In genomic region chr13:64162626-64163025, GRCm38 (mm10) we compare ENCODE assay signal across 8 mouse cellular contexts. TPM values are rescaled to one million over a fixed set of nuclear protein-coding genes. Genes with fewer than 3 reads are reported as not detected.
DNase-seq lines count a peak whose midpoint lies in the region; ATAC-seq lines count a peak whose summit lies in the region.

No protein-coding gene starts in this region.

- WGBS in heart, embryonic 14.5 days = 5% methylated on average over 14 of the region's 14 CpGs
- WGBS in limb, embryonic 10.5 days = under 1% methylated on average over 14 of the region's 14 CpGs

- intact Hi-C loops in left cerebral cortex, postnatal 25 days (cut with DNase I) = loop anchor here (5.0 kb wide), 2 partner anchors 145 to 595 kb away; no protein-coding TSS in a partner anchor

- ATAC-seq in heart, embryonic 14.5 days (ENCODE audit: insufficient number of reproducible peaks, insufficient read depth, low FRiP score, low read depth) = no peak

- H3K9ac ChIP-seq in heart, embryonic 14.5 days (ENCODE audit: low read length) = peak overlapping the region; percentile 82

- H3K27ac ChIP-seq in brown adipose tissue, adult 24 weeks (replicated peaks; ENCODE audit: low read depth, low read length) = no peak overlapping the region
- peak overlapping the region; percentile 79 to 89; a peak in 3 of 4 replicates for H3K27ac ChIP-seq in heart, embryonic 14.5 days (replicated peaks in 1 of 2; ENCODE audit: control insufficient read depth in 1 of 2, insufficient read depth in 1 of 2, low read depth in 2 of 2, low read length in 2 of 2)
- peak overlapping the region; percentile 90 for H3K27ac ChIP-seq in limb, embryonic 10.5 days

- H3K27me3 ChIP-seq in heart, embryonic 14.5 days (ENCODE audit: control insufficient read depth, insufficient read depth, low read length) = no peaks in the 10 kb centered on the region
- H3K27me3 ChIP-seq in limb, embryonic 10.5 days (ENCODE audit: low read depth, poor library complexity, severe bottlenecking) = peaks cover 19% of the 10 kb centered on the region

- peaks cover 5% of the 10 kb centered on the region for H3K9me3 ChIP-seq in heart, embryonic 14.5 days (ENCODE audit: control insufficient read depth, low read length)
- H3K9me3 ChIP-seq in limb, embryonic 10.5 days (replicated peaks) = no peaks in the 10 kb centered on the region

- peak overlapping the region; percentile 73 for H3K4me3 ChIP-seq in brown adipose tissue, adult 24 weeks (ENCODE audit: insufficient read depth, low read depth, low read length)
- peak overlapping the region; percentile 73 to 84 for H3K4me3 ChIP-seq in heart, embryonic 14.5 days (ENCODE audit: control insufficient read depth in 1 of 2, insufficient read depth in 1 of 2, low read depth in 1 of 2, low read length in 2 of 2)
- H3K4me3 ChIP-seq in limb, embryonic 10.5 days = peak overlapping the region; percentile 85

- H3K36me3 ChIP-seq in heart, embryonic 14.5 days (ENCODE audit: control insufficient read depth, insufficient read depth, low read length) = peaks cover 4% of the 10 kb centered on the region; the same call in 1 of the 2 replicates
- H3K36me3 ChIP-seq in limb, embryonic 10.5 days = peaks cover 17% of the 10 kb centered on the region

- no peaks in the 10 kb centered on the region for H3K4me1 ChIP-seq in brown adipose tissue, adult 24 weeks (ENCODE audit: control insufficient read depth, insufficient read depth, insufficient read length, low read length)
- H3K4me1 ChIP-seq in heart, embryonic 14.5 days (ENCODE audit: control insufficient read depth in 2 of 2, insufficient read depth in 2 of 2, low read length in 2 of 2) = peaks cover 6 to 12% of the 10 kb centered on the region in 2 experiments; a peak in 2 of 4 replicates
- peaks cover 23% of the 10 kb centered on the region for H3K4me1 ChIP-seq in limb, embryonic 10.5 days

- H3K4me2 ChIP-seq in heart, embryonic 14.5 days (ENCODE audit: low read length) = peak overlapping the region; percentile 89

- peak; percentile 39 to 46 for DNase-seq in left cerebral cortex, postnatal 25 days (ENCODE audit: low spot score in 2 of 2)
- DNase-seq in left cerebral cortex, adult 8-10 months (ENCODE audit: low spot score in 2 of 2) = no peak
- peak; percentile 61 for DNase-seq in limb, embryonic 10.5 days (ENCODE audit: low spot score)
- peak; percentile 30 for DNase-seq in naive thymus-derived CD4-positive, alpha-beta T cell, adult 2 months (ENCODE audit: low read depth)
- DNase-seq in urinary bladder, adult 18-20 months (ENCODE audit: low spot score in 2 of 2) = no peak
- no peak for DNase-seq in Muller cell, postnatal 12 days (ENCODE audit: inconsistent ontology term)

RNA-seq across cellular contexts. Expression of gene Habp4, which starts 1.0 kb away (rescaled TPM):
- 100 to 1,000 TPM; 185 to 191 TPM for total RNA-seq in left cerebral cortex, postnatal 25 days (2021)
- 100 to 1,000 TPM; 194 to 218 (median 205) TPM for total RNA-seq in left cerebral cortex, adult 8-10 months (2022)
- 16.4 and 21.0 TPM in 2 replicates for polyA plus RNA-seq in brown adipose tissue, adult 24 weeks (2012; ENCODE audit: insufficient read depth, insufficient read length, missing spikeins)
- polyA plus RNA-seq in heart, embryonic 14.5 days (2014; fragmentation: Nextera tagmentation; extraction: Ambion mirVana) = 70.9 and 72.4 TPM in 2 replicates
- polyA plus RNA-seq in limb, embryonic 10.5 days (2016; fragmentation: Nextera tagmentation; extraction: Ambion mirVana) = 14.5 and 18.4 TPM in 2 replicates

RNA-seq across cellular contexts. Expression of gene Zfp367, which starts 9.6 kb away (rescaled TPM):
- 10 to 100 TPM; 21.0 to 25.3 TPM for total RNA-seq in left cerebral cortex, postnatal 25 days (2021)
- total RNA-seq in left cerebral cortex, adult 8-10 months (2022) = 10 to 100 TPM; 24.5 to 27.7 (median 25.8) TPM
- polyA plus RNA-seq in brown adipose tissue, adult 24 weeks (2012; ENCODE audit: insufficient read depth, insufficient read length, missing spikeins) = 5.9 and 14.9 TPM in 2 replicates
- 28.1 and 30.2 TPM in 2 replicates for polyA plus RNA-seq in heart, embryonic 14.5 days (2014; fragmentation: Nextera tagmentation; extraction: Ambion mirVana)
- 11.2 and 12.6 TPM in 2 replicates for polyA plus RNA-seq in limb, embryonic 10.5 days (2016; fragmentation: Nextera tagmentation; extraction: Ambion mirVana)

RNA-seq across cellular contexts. Expression of gene Slc35d2, which starts 33.5 kb away (rescaled TPM):
- total RNA-seq in left cerebral cortex, postnatal 25 days (2021) = under 1 TPM; 0.34 to 0.78 TPM
- total RNA-seq in left cerebral cortex, adult 8-10 months (2022) = 1 to 10 TPM in 2 of 4 experiments, under 1 TPM in 2; 0.46 to 2.2 (median 1.2) TPM
- 2.4 and 7.6 TPM in 2 replicates for polyA plus RNA-seq in brown adipose tissue, adult 24 weeks (2012; ENCODE audit: insufficient read depth, insufficient read length, missing spikeins)
- polyA plus RNA-seq in heart, embryonic 14.5 days (2014; fragmentation: Nextera tagmentation; extraction: Ambion mirVana) = 6.1 and 7.7 TPM in 2 replicates
- polyA plus RNA-seq in limb, embryonic 10.5 days (2016; fragmentation: Nextera tagmentation; extraction: Ambion mirVana) = 3.0 TPM in 2 replicates

Comparison
In these comparisons a context has a peak if more than half of its experiments do, and no peak if none do; other contexts are left out.
1. DNase-seq: peak in left cerebral cortex, postnatal 25 days (2 of 2), limb, embryonic 10.5 days (single experiment) and naive thymus-derived CD4-positive, alpha-beta T cell, adult 2 months (single experiment); none in left cerebral cortex, adult 8-10 months (0 of 2), urinary bladder, adult 18-20 months (0 of 2) and Muller cell, postnatal 12 days (single experiment).
2. Peak in every context shown above with its lines, with median percentiles within 50 percentile points of each other: H3K4me3 ChIP-seq.